Mouse (Mus musculus): ENCODE results near the gene Sergef.

GRCm38 (mm10) chr7:46471054-46471737 lies 168.4 kb downstream of the Sergef start:
- no peak for TF ChIP-seq POLR2A (IDR thresholded peaks at IDR 0.05; ENCODE audit: borderline replicate concordance, low read depth, low read length)
- TF ChIP-seq CTCF (IDR thresholded peaks at IDR 0.05; ENCODE audit: low read depth, low read length): no peak
